Comparison of ENCODE assay signal across 8 mouse cellular contexts in the genomic region with DNA sequence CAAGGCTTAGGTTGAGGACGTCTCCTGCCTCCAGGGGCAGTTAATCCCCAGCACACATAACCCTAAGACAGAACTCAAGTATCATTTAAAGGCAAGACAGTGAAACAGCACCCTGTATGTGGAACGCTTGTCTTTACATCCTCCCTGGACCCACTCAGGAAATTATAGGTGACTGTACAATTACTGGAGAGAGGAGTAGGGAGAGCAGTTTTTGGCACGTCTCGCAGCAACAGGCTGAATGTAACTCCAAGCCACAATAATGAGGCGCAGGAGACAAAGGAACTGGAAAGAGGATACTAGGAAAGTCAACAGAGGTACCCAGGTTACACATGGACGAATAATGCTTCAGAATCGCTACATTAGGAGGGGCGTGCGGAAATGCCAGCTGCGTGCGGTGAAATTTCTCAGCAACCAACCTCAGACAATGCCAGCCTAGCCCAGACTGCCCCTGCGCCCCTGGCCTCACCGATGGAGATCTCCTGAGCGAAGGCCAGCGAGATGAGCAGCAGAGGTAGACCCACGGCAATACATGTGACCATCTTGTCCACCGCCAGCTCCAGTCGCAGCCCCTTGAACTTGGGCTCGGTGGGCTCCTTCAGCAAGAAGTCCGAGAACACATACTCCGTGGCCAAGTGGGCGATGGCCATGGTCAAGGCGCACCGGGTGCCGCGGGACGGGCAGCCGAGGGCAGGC. TPM values are rescaled to one million over a fixed set of nuclear protein-coding genes. Genes with fewer than 3 reads are reported as not detected.
A peak's percentile ranks its signal among the peaks of the same experiment; 100 is the strongest.
DNase-seq lines count a peak whose midpoint lies in the region; ATAC-seq and TF ChIP-seq lines count a peak whose summit lies in the region.

No protein-coding gene starts in this region.

- H3K36me3 ChIP-seq in kidney, embryonic 15.5 days = 0 out of 2 replicates have a peak, but pooled peaks cover 3% of the 10 kb centered on the region
- no peaks in the 10 kb centered on the region for H3K36me3 ChIP-seq in MEL (ENCODE audit: control insufficient read depth in 1 of 2, insufficient read depth in 2 of 2, low read length in 2 of 2)
- H3K36me3 ChIP-seq in forebrain, embryonic 12.5 days (replicated peaks) = peaks cover 3% of the 10 kb centered on the region; the same call in 1 of the 2 replicates
- H3K36me3 ChIP-seq in liver, embryonic 11.5 days (ENCODE audit: control insufficient read depth, insufficient read depth, low read length) = no peaks in the 10 kb centered on the region

- no peak for DNase-seq in kidney, postnatal 10 days
- DNase-seq in MEL (ENCODE audit: low read depth, low spot score) = peak; percentile 37
- DNase-seq in liver, embryonic 11.5 days (ENCODE audit: low spot score) = peak; percentile 70
- peak; percentile 55 for DNase-seq in retina, embryonic 14.5 days (ENCODE audit: low spot score)
- no peak for DNase-seq in urinary bladder, postnatal 10 days (ENCODE audit: low spot score)
- no peak for DNase-seq in spleen, postnatal 10 days (ENCODE audit: low spot score in 2 of 2)

- no peak for TF ChIP-seq RAD21 in MEL (IDR thresholded peaks at IDR 0.05; ENCODE audit: low read depth, low read length)

- peak overlapping the region; percentile 77 for H3K9ac ChIP-seq in kidney, embryonic 15.5 days
- H3K9ac ChIP-seq in MEL (ENCODE audit: control insufficient read depth, low read depth, low read length, poor library complexity, severe bottlenecking) = peak overlapping the region; percentile 57
- H3K9ac ChIP-seq in forebrain, embryonic 12.5 days = peak overlapping the region; percentile 87
- peak overlapping the region; percentile 66 for H3K9ac ChIP-seq in liver, embryonic 11.5 days (ENCODE audit: low read depth, low read length)

- no peak for TF ChIP-seq CTCF in MEL (IDR thresholded peaks at IDR 0.05 in 2 of 3, conservative IDR thresholded peaks at IDR 0.05 in 1 of 3; ENCODE audit: control insufficient read depth in 1 of 3, insufficient read depth in 1 of 3, low read depth in 2 of 3, low read length in 3 of 3, poor library complexity in 1 of 3, severe bottlenecking in 1 of 3)

- H3K27ac ChIP-seq in kidney, embryonic 15.5 days = peak overlapping the region; percentile 87
- no peak overlapping the region for H3K27ac ChIP-seq in MEL (ENCODE audit: control insufficient read depth, low read depth, low read length)
- peak overlapping the region; percentile 93 for H3K27ac ChIP-seq in forebrain, embryonic 12.5 days
- 0 out of 2 replicates have a peak overlapping the region, but pooled peaks have one; percentile 30 for H3K27ac ChIP-seq in liver, embryonic 11.5 days (ENCODE audit: low read depth, low read length)

- peak overlapping the region; percentile 78 for H3K4me3 ChIP-seq in kidney, embryonic 15.5 days (replicated peaks)
- H3K4me3 ChIP-seq in MEL (ENCODE audit: control insufficient read depth in 1 of 2, insufficient read depth in 1 of 2, low read depth in 2 of 2, low read length in 2 of 2) = peak overlapping the region; percentile 60 to 65
- peak overlapping the region; percentile 86 for H3K4me3 ChIP-seq in forebrain, embryonic 12.5 days (replicated peaks)
- peak overlapping the region; percentile 67 for H3K4me3 ChIP-seq in liver, embryonic 11.5 days (ENCODE audit: low read depth, low read length)

- no peaks in the 10 kb centered on the region for H3K79me2 ChIP-seq in MEL (ENCODE audit: control insufficient read depth, insufficient read depth, low read length, poor library complexity)

- under 1% methylated on average over 28 of the region's 28 CpGs for WGBS in kidney, embryonic 15.5 days
- under 1% methylated on average over 28 of the region's 28 CpGs for WGBS in forebrain, embryonic 12.5 days
- 2% methylated on average over 28 of the region's 28 CpGs for WGBS in liver, embryonic 11.5 days

- TF ChIP-seq POLR2A in MEL (IDR thresholded peaks at IDR 0.05; ENCODE audit: control insufficient read depth in 1 of 2, insufficient read depth in 1 of 2, low read depth in 1 of 2, low read length in 2 of 2, poor library complexity in 1 of 2) = no peak

- peak overlapping the region; percentile 81 for H3K4me2 ChIP-seq in kidney, embryonic 15.5 days
- peak overlapping the region; percentile 70 for H3K4me2 ChIP-seq in forebrain, embryonic 12.5 days
- peak overlapping the region; percentile 73 for H3K4me2 ChIP-seq in liver, embryonic 11.5 days

- no peaks in the 10 kb centered on the region for H3K9me3 ChIP-seq in kidney, embryonic 15.5 days (replicated peaks)
- no peaks in the 10 kb centered on the region for H3K9me3 ChIP-seq in MEL (replicated peaks; ENCODE audit: insufficient read depth, low read length)
- H3K9me3 ChIP-seq in forebrain, embryonic 12.5 days = no peaks in the 10 kb centered on the region
- no peaks in the 10 kb centered on the region for H3K9me3 ChIP-seq in liver, embryonic 11.5 days (ENCODE audit: control insufficient read depth, low read length)

- peaks cover 23% of the 10 kb centered on the region for H3K4me1 ChIP-seq in kidney, embryonic 15.5 days
- no peaks in the 10 kb centered on the region for H3K4me1 ChIP-seq in MEL (ENCODE audit: control insufficient read depth in 1 of 2, insufficient read depth in 2 of 2, low read length in 2 of 2)
- H3K4me1 ChIP-seq in forebrain, embryonic 12.5 days = peaks cover 35% of the 10 kb centered on the region
- H3K4me1 ChIP-seq in liver, embryonic 11.5 days (replicated peaks; ENCODE audit: control insufficient read depth, insufficient read depth, low read length) = peaks cover 8% of the 10 kb centered on the region

- peak; percentile 30 for ATAC-seq in kidney, embryonic 15.5 days (replicated peaks; ENCODE audit: low FRiP score)
- peak; percentile 49 for ATAC-seq in forebrain, embryonic 12.5 days (ENCODE audit: low FRiP score)
- no peak; the same call in 1 of the 2 replicates for ATAC-seq in liver, embryonic 11.5 days (replicated peaks; ENCODE audit: low FRiP score)

- H3K27me3 ChIP-seq in kidney, embryonic 15.5 days = no peaks in the 10 kb centered on the region
- no peaks in the 10 kb centered on the region for H3K27me3 ChIP-seq in MEL (ENCODE audit: control insufficient read depth in 1 of 2, insufficient read depth in 2 of 2, low read length in 2 of 2)
- peaks cover 4% of the 10 kb centered on the region; the same call in 1 of the 2 replicates for H3K27me3 ChIP-seq in forebrain, embryonic 12.5 days
- H3K27me3 ChIP-seq in liver, embryonic 11.5 days (replicated peaks; ENCODE audit: control insufficient read depth, insufficient read depth, low read length) = no peaks in the 10 kb centered on the region

- no peak for TF ChIP-seq EP300 in MEL (IDR thresholded peaks at IDR 0.05; ENCODE audit: low read depth in 1 of 2, low read length in 2 of 2)

TF ChIP-seq in MEL, 35 proteins besides CTCF, POLR2A, EP300 and RAD21:
- TF ChIP-seq CHD2 (IDR thresholded peaks at IDR 0.05; ENCODE audit: low read length) (no peak), SIN3A (IDR thresholded peaks at IDR 0.05; ENCODE audit: low read length) (no peak), MAX (IDR thresholded peaks at IDR 0.05; ENCODE audit: low read length) (no peak), MYB (IDR thresholded peaks at IDR 0.05; ENCODE audit: low read depth, low read length) (no peak), TAL1 (IDR thresholded peaks at IDR 0.05; ENCODE audit: low read length) (no peak), KAT2A (conservative IDR thresholded peaks at IDR 0.05; ENCODE audit: low read depth, low read length) (no peak), BHLHE40 (IDR thresholded peaks at IDR 0.05; ENCODE audit: borderline replicate concordance, low read depth, low read length) (no peak), GATA1 (IDR thresholded peaks at IDR 0.05; ENCODE audit: low read depth, low read length) (no peak), ZMIZ1 (IDR thresholded peaks at IDR 0.05; ENCODE audit: low read depth, low read length) (no peak), TBP (IDR thresholded peaks at IDR 0.05; ENCODE audit: low read depth, low read length) (no peak), UBTF (IDR thresholded peaks at IDR 0.05; ENCODE audit: borderline replicate concordance, insufficient read depth, low read depth, low read length) (no peak), ETS1 (IDR thresholded peaks at IDR 0.05; ENCODE audit: low read depth, low read length) (no peak), POLR2AphosphoS2 (IDR thresholded peaks at IDR 0.05; ENCODE audit: low read length) (no peak), USF2 (IDR thresholded peaks at IDR 0.05; ENCODE audit: borderline replicate concordance in 1 of 2, insufficient read depth in 1 of 2, low read depth in 1 of 2, low read length in 2 of 2) (no peak), MYC (IDR thresholded peaks at IDR 0.05; ENCODE audit: low read depth, low read length) (no peak), HCFC1 (IDR thresholded peaks at IDR 0.05; ENCODE audit: low read depth, low read length) (no peak), ZNF384 (IDR thresholded peaks at IDR 0.05; ENCODE audit: low read depth, low read length) (no peak), MAZ (IDR thresholded peaks at IDR 0.05; ENCODE audit: low read depth, low read length) (no peak), ZC3H11A (IDR thresholded peaks at IDR 0.05; ENCODE audit: low read depth, low read length) (no peak)

RNA-seq across cellular contexts. Expression of a gene that starts 0.7 kb away (rescaled TPM):
- 45.7 and 48.0 TPM in 2 replicates for polyA plus RNA-seq in kidney, embryonic 15.5 days (2015; fragmentation: Nextera tagmentation; extraction: Ambion mirVana)
- 10.6 and 12.5 TPM in 2 replicates for total RNA-seq in MEL (2012; rRNA removed)
- 10 to 100 TPM in 1 of 2 experiments, not detected in 1; 20.3 TPM for polyA plus RNA-seq in MEL (2012; ENCODE audit: insufficient read depth in 1 of 2, insufficient read length in 2 of 2, low read depth in 1 of 2, low replicate concordance in 2 of 2, missing spikeins in 1 of 2)
- 86.8 and 100 TPM in 2 replicates for polyA plus RNA-seq in forebrain, embryonic 12.5 days (2016; fragmentation: Nextera tagmentation; extraction: Ambion mirVana)
- polyA plus RNA-seq in liver, embryonic 11.5 days (2014; fragmentation: Nextera tagmentation; extraction: Ambion mirVana) = 24.0 and 24.8 TPM in 2 replicates

Comparison
In these comparisons a context has a peak if more than half of its experiments do, and no peak if none do; other contexts are left out.
1. DNase-seq: peak in MEL (single experiment), liver, embryonic 11.5 days (single experiment) and retina, embryonic 14.5 days (single experiment); none in kidney, postnatal 10 days (single experiment), urinary bladder, postnatal 10 days (single experiment) and spleen, postnatal 10 days (0 of 2).
2. Peak in every context shown above with its lines, with median percentiles within 50 percentile points of each other: H3K4me2 ChIP-seq, H3K4me3 ChIP-seq and H3K9ac ChIP-seq.